Mouse (Mus musculus) neural tube, embryonic 14.5 days (tissue): ENCODE measurements around the gene Wdr24. TPM values are rescaled to one million over a fixed set of nuclear protein-coding genes. Genes with fewer than 3 reads are reported as not detected.
A peak's percentile ranks its signal among the peaks of the same experiment; 100 is the strongest.

ENCODE experiments used
- ATAC-seq: fragments of 200-750 bp; cut with Nextera tagmentation; 2 replicates; pipeline ENCODE4 v1.8.0; 2017; ENCODE audit warnings: low read depth, mild to moderate bottlenecking, moderate TSS enrichment, moderate library complexity
- H3K27ac ChIP-seq: fragments of 300-500 bp; sonication (generic); 2 replicates; pipeline ENCODE4 v1.5.1; 2014; ENCODE audit warnings: low read depth, mild to moderate bottlenecking, control low read depth, low read length, moderate library complexity, mixed read lengths
- H3K27me3 ChIP-seq: fragments of 300-500 bp; sonication (generic); 2 replicates; pipeline ENCODE4 v1.6.1; 2014; ENCODE audit warnings: low read length; ENCODE audit not compliant: control insufficient read depth, insufficient read depth
- H3K36me3 ChIP-seq: fragments of 300-500 bp; sonication (generic); 2 replicates; pipeline ENCODE4 v1.6.1; 2014; ENCODE audit warnings: low read length, mixed read lengths; ENCODE audit not compliant: control insufficient read depth, insufficient read depth
- H3K4me1 ChIP-seq: fragments of 300-500 bp; sonication (generic); 2 replicates; pipeline ENCODE4 v1.6.1; 2014; ENCODE audit warnings: low read length; ENCODE audit not compliant: control insufficient read depth, insufficient read depth
- H3K4me2 ChIP-seq: fragments of 300-500 bp; sonication (generic); 2 replicates; pipeline ENCODE4 v1.6.1; 2014; ENCODE audit warnings: mild to moderate bottlenecking, low read depth, low read length, control low read depth
- H3K4me3 ChIP-seq: fragments of 300-500 bp; sonication (generic); 2 replicates; pipeline ENCODE4 v1.5.1; 2014; ENCODE audit warnings: low read depth, low read length, control low read depth, mixed read lengths
- H3K9ac ChIP-seq: fragments of 300-500 bp; sonication (generic); replicated peaks from 2 replicates; pipeline ENCODE4 v1.6.1; 2014; ENCODE audit warnings: low read depth, mild to moderate bottlenecking, control low read depth, low read length, mixed read lengths
- H3K9me3 ChIP-seq: fragments of 300-500 bp; sonication (generic); 2 replicates; pipeline ENCODE4 v1.6.1; 2016; ENCODE audit warnings: low read length; ENCODE audit not compliant: control insufficient read depth
- WGBS: fragments of 180-500 bp; shearing (Covaris S2); extraction: QIAGEN DNeasy Blood & Tissue Kit; methylation state at CpG from one replicate; pipeline ENCODE4 v1.1.7; 2014; 5-methylcytosine and 5-hydroxymethylcytosine counted together
- microRNA-seq: library from miRNA; unstranded; fragments of <30 nt; microRNA quantifications from one replicate; pipeline ENCODE4, GENCODE M21; 2016
- polyA plus RNA-seq: library from polyadenylated mRNA; unstranded; fragments of >200 nt; fragmentation: Nextera tagmentation; extraction: Ambion mirVana; gene quantifications from 2 replicates; pipeline ENCODE4 v1.2.1, GENCODE M21; 2014

Gene Wdr24
- polyA plus RNA-seq, 1 experiment from 2014 or later = 29.5 TPM

GRCm38 (mm10) chr17:25874148-25874720 is 50.8 kb downstream of the Wdr24 start:
- Histone ChIP-seq H3K27me3 (no peaks in the 10 kb centered on the region), H3K4me2 (peak overlapping the region; percentile 95), H3K36me3 (peaks cover 5% of the 10 kb centered on the region), H3K9ac (peak overlapping the region; percentile 39; the same call in 1 of the 2 replicates), H3K4me1 (peaks cover 12% of the 10 kb centered on the region), H3K9me3 (no peaks in the 10 kb centered on the region), H3K4me3 (peak overlapping the region; percentile 75), H3K27ac (peak overlapping the region; percentile 91)
- 5% methylated on average over 14 of the region's 14 CpGs for WGBS
- ATAC-seq = no peak

GRCm38 (mm10) chr17:25874721-25875170 is 51.3 kb downstream of the Wdr24 start, which contains the start of gene Mettl26:
Gene Mettl26, plus strand, starts transcription at chr17:25875074.
- peak within 1 kb of the TSS; percentile 95 for H3K4me2 ChIP-seq
- H3K4me3 ChIP-seq = peak within 1 kb of the TSS; percentile 75
- peaks cover 10% of the 10 kb centered on the region for H3K36me3 ChIP-seq
- peaks cover 12% of the 10 kb centered on the region for H3K4me1 ChIP-seq
- H3K27me3 ChIP-seq = no peaks in the 10 kb centered on the region
- WGBS = under 1% methylated on average over 25 of the region's 25 CpGs
- ATAC-seq = peak; percentile 77
- H3K27ac ChIP-seq = peak within 1 kb of the TSS; percentile 91
- H3K9me3 ChIP-seq = no peaks in the 10 kb centered on the region
- peak within 1 kb of the TSS; percentile 85 for H3K9ac ChIP-seq

GRCm38 (mm10) chr17:25875171-25876136 is 52.0 kb downstream of the Wdr24 start:
- no peaks in the 10 kb centered on the region for H3K9me3 ChIP-seq
- ATAC-seq = peak; percentile 93
- under 1% methylated on average over 59 of the region's 59 CpGs for WGBS

GRCm38 (mm10) chr17:25876347-25876915 is 53.0 kb downstream of the Wdr24 start:
- H3K9me3 ChIP-seq = no peaks in the 10 kb centered on the region
- peaks cover 10% of the 10 kb centered on the region for H3K36me3 ChIP-seq
- H3K4me2 ChIP-seq = peak overlapping the region; percentile 95
- H3K4me1 ChIP-seq = peaks cover 14% of the 10 kb centered on the region
- ATAC-seq = no peak
- no peaks in the 10 kb centered on the region for H3K27me3 ChIP-seq
- 64% methylated on average over 10 of the region's 10 CpGs for WGBS
- no peak overlapping the region; the same call in 1 of the 2 replicates for H3K27ac ChIP-seq
- H3K9ac ChIP-seq = peak overlapping the region; percentile 85
- H3K4me3 ChIP-seq = peak overlapping the region; percentile 75

More at GRCm38 (mm10) chr17:25875171-25876136, 52.0 kb downstream of the Wdr24 start:
- Histone ChIP-seq H3K4me1 (peaks cover 12% of the 10 kb centered on the region), H3K27me3 (no peaks in the 10 kb centered on the region), H3K4me2 (peak overlapping the region; percentile 95), H3K27ac (peak overlapping the region; percentile 91), H3K4me3 (peak overlapping the region; percentile 75), H3K9ac (peak overlapping the region; percentile 85), H3K36me3 (peaks cover 10% of the 10 kb centered on the region)

- Histone ChIP-seq H3K36me3 (peaks cover 10% of the 10 kb centered on the region), H3K27ac (no peak overlapping the region), H3K4me1 (peaks cover 14% of the 10 kb centered on the region), H3K4me3 (no peak overlapping the region), H3K27me3 (no peaks in the 10 kb centered on the region), H3K4me2 (no peak overlapping the region), H3K9ac (no peak overlapping the region), H3K9me3 (no peaks in the 10 kb centered on the region)
- ATAC-seq = no peak
- 93% methylated on average over 3 of the region's 3 CpGs for WGBS
Observed at GRCm38 (mm10) chr17:25877025-25877424, 53.6 kb downstream of the Wdr24 start.

- peaks cover 14% of the 10 kb centered on the region for H3K4me1 ChIP-seq
- peaks cover 10% of the 10 kb centered on the region for H3K36me3 ChIP-seq
Observed at GRCm38 (mm10) chr17:25877741-25878610, 54.5 kb downstream of the Wdr24 start.

More at GRCm38 (mm10) chr17:25877741-25878610, 54.5 kb downstream of the Wdr24 start:
- ATAC-seq = no peak
- no peak overlapping the region for H3K9ac ChIP-seq
- no peak overlapping the region for H3K27ac ChIP-seq
- H3K27me3 ChIP-seq = no peaks in the 10 kb centered on the region
- H3K9me3 ChIP-seq = no peaks in the 10 kb centered on the region
- WGBS = 96% methylated on average over 32 of the region's 32 CpGs
- H3K4me3 ChIP-seq = no peak overlapping the region
- no peak overlapping the region for H3K4me2 ChIP-seq

Small RNA genes within 50 kb of the gene (microRNA-seq; reads per million reads assigned to microRNA genes)
- not detected for gene Mir3082
- not detected for gene Mir6966

Other genes starting within 250 kb of the Wdr24 start
- 24.2 and 25.4 TPM in 2 replicates for gene Lmf1, start 244.5 kb upstream of the Wdr24 start, polyA plus RNA-seq
- 2.6 and 9.0 TPM in 2 replicates for gene Gng13, start 106.5 kb upstream of the Wdr24 start, polyA plus RNA-seq
- 2.5 and 2.9 TPM in 2 replicates for gene Chtf18, start 96.2 kb upstream of the Wdr24 start, polyA plus RNA-seq
- gene Rpusd1, start 96.0 kb upstream of the Wdr24 start, polyA plus RNA-seq = 25.4 and 29.9 TPM in 2 replicates
- not detected in 2 replicates for gene Mslnl, start 87.6 kb upstream of the Wdr24 start, polyA plus RNA-seq
- 1.5 TPM in 1 of 2 replicates, not detected in the other for gene Msln, start 69.2 kb upstream of the Wdr24 start, polyA plus RNA-seq
- gene Narfl, start 49.9 kb upstream of the Wdr24 start, polyA plus RNA-seq = 25.4 and 25.9 TPM in 2 replicates
- gene Haghl, start 38.0 kb upstream of the Wdr24 start, polyA plus RNA-seq = 140 and 181 TPM in 2 replicates
- gene Ccdc78, start 37.0 kb upstream of the Wdr24 start, polyA plus RNA-seq = 0.17 and 0.23 TPM in 2 replicates
- 79.9 and 88.4 TPM in 2 replicates for gene Fam173a, start 30.7 kb upstream of the Wdr24 start, polyA plus RNA-seq
- 0.55 TPM in 1 of 2 replicates, not detected in the other for gene AC134908.4, start 28.0 kb upstream of the Wdr24 start, polyA plus RNA-seq
- 7.3 and 14.3 TPM in 2 replicates for gene Metrn, start 26.5 kb upstream of the Wdr24 start, polyA plus RNA-seq
- 35.2 and 39.4 TPM in 2 replicates for gene Fbxl16, start 14.5 kb upstream of the Wdr24 start, polyA plus RNA-seq
- gene Jmjd8, start 5.2 kb downstream of the Wdr24 start, polyA plus RNA-seq = 36.7 and 46.4 TPM in 2 replicates
- 335 and 351 TPM in 2 replicates for gene Stub1, start 9.8 kb downstream of the Wdr24 start, polyA plus RNA-seq
- 42.0 and 67.6 TPM in 2 replicates for gene Rhbdl1, start 13.7 kb downstream of the Wdr24 start, polyA plus RNA-seq
- gene Gm20683, start 18.1 kb downstream of the Wdr24 start, polyA plus RNA-seq = 8.2 and 10.6 TPM in 2 replicates
- gene Rhot2, start 21.2 kb downstream of the Wdr24 start, polyA plus RNA-seq = 6.6 and 10.4 TPM in 2 replicates
- 10.5 and 12.1 TPM in 2 replicates for gene Wdr90, start 37.9 kb downstream of the Wdr24 start, polyA plus RNA-seq
- gene Mcrip2, start 45.1 kb downstream of the Wdr24 start, polyA plus RNA-seq = 15.7 and 22.4 TPM in 2 replicates
- 65.3 and 73.9 TPM in 2 replicates for gene Mettl26, start 51.4 kb downstream of the Wdr24 start, polyA plus RNA-seq
- 0.30 and 0.67 TPM in 2 replicates for gene Wfikkn1, start 57.2 kb downstream of the Wdr24 start, polyA plus RNA-seq
- 25.1 and 29.6 TPM in 2 replicates for gene Rab40c, start 96.1 kb downstream of the Wdr24 start, polyA plus RNA-seq
- 66.4 and 76.8 TPM in 2 replicates for gene Pigq, start 121.3 kb downstream of the Wdr24 start, polyA plus RNA-seq
- not detected in 2 replicates for gene Nhlrc4, start 121.3 kb downstream of the Wdr24 start, polyA plus RNA-seq
- gene A930017K11Rik, start 128.9 kb downstream of the Wdr24 start, polyA plus RNA-seq = 0.08 and 0.30 TPM in 2 replicates
- gene Capn15, start 162.2 kb downstream of the Wdr24 start, polyA plus RNA-seq = 21.1 and 24.6 TPM in 2 replicates
- gene Rab11fip3, start 245.9 kb downstream of the Wdr24 start, polyA plus RNA-seq = 29.0 and 34.1 TPM in 2 replicates